Mouse (Mus musculus) mesoderm, embryonic 11.5 days (tissue): ENCODE measurements around the gene Prkcb.
A peak's percentile ranks its signal among the peaks of the same experiment; 100 is the strongest.

Experiments
- DNase-seq: peaks from one replicate; pipeline ENCODE4 v3.0.0-alpha.2; 2012; ENCODE audit warnings: low read depth, low spot score

The Prkcb gene

DNA sequence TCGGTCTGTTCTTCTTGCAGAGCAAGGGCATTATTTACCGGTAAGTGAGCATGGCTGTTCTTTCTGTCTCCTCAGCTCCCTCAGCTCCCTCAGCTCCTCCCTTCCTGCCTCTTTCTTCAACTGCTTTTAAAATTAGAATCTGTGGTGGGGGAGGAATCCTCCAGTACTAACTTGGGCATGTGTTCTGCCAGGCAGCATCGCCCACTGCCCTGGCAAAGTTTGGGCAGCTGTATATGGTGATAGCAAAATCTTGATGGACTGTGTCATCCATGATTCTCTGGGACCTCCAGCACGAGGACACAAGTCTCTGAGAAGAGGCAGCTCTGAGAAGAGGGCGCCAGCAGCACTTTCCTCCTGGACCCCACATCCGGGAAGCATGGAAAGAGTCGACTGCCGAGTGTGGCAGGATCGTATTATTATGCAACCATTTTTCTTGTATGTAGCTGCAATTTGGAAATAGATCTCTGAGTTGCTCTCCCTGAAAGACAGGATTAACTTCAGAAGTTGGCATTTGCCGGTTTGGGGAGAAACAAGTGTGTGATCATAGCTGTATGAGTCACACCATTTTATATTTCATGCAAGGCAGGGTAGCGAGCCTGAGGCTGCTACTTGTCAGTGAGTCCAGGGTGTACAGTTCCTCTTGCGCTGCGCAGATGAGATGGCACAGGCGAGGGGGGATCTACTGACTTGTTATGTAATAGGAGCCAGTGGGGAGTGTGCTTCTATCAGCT is 296.0 kb downstream of the Prkcb start:
- DNase-seq: no peak

DNA sequence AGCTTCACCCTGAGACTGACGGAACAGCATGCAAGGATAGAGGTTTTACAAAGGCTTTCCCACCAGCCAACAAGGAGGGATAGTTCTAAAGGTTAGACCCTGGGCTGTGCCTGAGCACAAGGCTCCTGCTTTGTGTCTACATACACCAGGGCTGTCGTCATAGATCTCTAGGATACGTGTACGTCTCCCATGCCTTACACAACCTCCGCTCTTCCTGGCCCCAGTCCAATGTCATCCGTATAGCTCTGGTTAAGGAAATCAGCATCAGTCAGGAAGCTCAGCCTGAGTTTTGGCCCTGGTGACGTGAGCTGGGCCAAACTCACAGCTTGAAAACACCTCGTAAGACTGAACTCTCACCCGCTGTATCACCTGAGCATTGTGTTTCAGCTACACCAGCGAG is 307.3 kb downstream of the Prkcb start:
- peak; percentile 19 for DNase-seq

DNA sequence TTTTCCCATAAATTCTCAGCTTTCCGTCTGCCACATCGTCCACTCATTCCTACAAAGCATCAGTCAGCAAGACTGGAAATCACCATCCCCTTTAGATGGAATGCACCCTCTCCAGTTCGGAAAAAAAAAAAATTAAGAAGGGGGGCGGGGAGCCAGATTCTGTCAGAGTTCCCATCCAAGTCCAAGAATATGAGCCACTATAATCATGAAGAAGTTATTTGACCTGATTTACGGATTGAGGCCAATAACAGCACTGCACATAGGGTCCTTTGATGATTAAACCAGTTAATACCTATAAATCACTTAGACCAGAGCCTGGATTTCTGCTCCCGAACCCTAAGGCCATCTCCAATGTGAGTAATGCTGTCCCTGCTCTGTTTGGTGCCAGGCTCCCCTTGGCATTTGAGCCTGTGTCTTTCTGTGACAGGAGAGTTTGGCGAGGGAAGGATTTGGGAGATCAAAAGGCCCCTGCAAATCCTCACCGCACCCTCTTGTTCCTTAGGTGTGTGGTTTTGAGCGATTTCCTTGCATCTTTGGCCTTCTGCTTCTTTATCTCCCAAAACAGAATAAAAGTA is 308.1 kb downstream of the Prkcb start:
- no peak for DNase-seq

DNA sequence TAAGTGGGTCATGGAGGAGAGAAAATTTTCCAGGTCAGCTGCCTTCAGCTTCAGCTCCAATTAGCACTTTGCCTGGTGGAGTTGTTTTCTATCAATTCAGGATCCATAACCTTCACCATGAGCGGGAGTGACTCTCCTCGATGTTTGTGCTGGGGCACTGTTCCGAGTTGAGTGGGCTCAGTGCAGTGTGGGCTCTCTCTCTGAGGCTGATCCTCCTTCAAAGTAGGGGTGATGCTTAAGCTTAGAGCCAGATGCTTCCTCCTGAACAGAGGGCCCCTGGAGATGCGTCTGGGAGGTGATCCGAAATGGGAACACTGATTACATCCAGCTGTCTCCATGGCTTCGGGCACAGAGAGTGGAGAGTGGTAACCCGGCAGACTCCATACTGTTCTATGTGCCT is 308.8 kb downstream of the Prkcb start:
- peak; percentile 20 for DNase-seq

DNA sequence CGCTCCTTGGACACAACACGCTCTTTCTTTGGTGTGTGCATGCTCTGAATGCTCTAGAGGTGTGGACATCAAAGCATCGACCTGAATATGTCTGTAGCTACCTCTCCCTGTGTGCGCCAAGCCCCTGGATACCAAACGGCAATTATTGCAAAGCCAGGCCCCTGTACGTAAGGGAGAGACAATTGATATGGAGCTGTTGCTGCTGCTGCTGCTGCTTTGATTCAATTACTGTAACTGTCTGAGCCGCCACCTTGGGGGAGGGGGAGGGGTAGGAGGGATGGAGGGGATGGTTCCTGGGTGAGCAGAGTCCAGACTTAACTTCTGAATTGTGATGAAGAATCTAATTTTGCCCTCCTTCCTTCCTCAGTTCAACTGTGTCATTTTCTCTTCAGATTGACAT is 312.3 kb downstream of the Prkcb start:
- no peak for DNase-seq

DNA sequence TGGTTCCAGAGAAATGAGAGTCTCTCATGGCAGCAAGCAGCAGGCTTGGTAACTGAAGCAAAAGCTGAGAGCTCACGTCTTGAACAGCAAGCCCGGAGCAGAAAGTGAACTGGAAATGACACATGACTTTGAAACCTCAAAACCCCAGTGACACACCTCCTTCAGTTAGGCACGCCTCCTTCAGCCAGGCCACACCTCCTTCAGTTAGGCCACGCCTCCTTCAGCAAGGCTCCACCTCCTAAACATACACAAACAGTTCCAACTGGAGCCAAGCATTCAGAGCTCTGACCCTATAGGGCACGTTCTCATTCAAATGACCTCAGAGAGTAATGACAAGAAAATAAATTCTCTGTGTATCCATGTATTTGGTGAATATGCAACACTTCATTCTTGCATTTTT is 316.5 kb downstream of the Prkcb start:
- DNase-seq: no peak

DNA sequence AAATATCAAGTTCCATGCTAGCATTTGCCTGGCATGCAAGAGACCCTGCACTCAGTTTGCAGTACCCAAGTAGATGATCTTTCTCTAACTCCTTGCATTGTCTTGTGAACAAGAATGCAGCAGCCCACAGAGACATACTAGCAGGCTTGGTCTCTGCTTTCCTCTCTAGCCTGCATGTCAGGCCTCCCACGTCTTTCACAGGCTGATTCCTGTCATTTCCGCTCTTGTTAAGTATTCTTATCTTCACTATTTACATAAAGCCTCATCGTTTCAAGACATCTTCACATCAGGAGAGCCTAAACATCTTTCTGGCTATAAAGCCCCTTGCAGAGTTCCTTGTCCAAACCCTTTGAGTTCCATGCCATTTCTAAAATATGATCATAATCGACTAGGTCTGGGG is 320.9 kb downstream of the Prkcb start:
- no peak for DNase-seq

DNA sequence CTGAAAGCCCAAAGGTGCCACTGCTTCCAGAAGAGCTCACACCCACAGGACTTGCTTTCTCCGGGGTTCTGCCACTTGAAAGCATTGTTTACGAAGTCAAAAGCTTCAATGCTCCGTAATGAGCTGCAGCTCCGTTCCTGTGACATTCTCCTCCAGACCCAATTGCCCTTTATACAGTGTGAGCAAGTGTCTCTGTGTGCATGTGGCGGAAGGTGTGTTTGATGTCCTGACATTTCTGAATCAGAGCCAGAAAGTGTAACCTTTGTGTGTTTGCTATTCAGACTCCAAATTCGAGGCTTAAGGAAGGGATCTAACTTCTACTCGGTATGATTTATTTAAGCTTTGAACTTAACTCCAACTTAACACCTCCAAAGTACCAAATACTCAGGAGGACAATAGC is 321.6 kb downstream of the Prkcb start:
- no peak for DNase-seq

DNA sequence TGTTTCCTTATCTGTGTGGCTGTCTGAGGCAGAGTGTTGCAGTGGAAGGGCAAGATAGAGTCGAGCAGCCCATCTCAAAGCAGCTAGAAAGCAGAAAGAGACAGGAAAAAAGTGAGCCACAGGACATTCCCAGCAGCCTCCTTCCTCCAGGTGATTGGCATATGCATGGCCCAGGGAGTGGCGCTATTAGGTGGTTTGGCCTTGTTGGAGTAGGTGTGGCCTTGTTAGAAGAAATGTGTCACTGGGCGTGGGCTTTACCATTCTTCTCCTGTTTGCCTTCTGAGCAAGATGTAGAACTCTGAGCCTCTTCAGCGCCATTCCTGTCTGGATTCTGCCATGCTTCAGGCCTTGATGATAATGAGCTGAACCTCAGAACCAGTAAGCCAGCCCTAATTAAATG is 325.3 kb downstream of the Prkcb start:
- DNase-seq: no peak

DNA sequence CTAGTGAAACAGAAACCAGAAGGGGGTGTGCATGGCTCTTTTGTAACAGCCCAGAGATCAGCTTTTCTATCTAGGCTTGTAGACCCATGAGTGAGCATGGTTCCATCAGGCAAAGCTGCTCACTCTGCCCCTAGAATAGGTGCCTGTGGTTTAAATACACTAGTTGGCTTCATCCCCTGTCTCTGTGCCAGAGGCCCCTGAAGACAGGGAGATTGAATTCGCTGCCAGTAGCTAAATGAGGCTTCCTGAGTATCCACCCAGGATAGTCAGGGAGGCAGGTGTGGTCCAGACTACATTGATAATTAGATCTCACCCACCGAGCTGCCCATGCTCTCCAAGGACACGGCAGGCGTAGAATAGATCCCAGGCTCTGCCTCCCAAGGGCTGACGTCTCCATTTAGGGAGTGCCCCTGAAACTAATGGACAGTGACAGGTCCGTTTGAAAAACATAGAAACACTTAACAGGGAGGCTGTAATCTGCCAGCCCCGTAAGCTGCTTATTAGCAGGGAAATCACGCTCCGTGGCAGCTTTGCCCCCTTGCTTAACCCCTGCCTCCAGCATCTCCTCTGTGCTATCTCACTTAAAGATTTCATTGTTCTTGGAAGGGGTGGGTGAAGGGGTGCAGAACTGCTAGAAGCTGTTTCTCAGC is 333.7 kb downstream of the Prkcb start:
- DNase-seq: no peak

DNA sequence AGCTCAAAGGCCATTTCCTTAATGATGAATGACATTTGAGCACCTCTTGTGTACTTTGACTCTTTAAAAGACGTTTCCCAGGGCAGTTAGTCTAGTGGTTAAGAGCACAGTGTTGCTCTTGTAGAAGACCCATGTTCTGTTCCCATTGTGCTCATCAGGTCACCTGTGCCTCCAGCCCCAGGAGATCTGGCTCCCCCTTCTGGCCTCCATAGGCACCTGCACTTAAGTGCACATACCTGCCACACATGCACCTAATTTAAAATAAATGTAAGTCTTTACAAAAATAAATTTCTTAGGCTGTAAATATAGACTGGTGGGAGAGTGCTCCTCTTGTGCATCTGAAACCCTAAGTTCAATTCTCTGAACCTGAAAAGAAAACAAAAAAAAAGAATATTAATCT is 335.2 kb downstream of the Prkcb start:
- no peak for DNase-seq

DNA sequence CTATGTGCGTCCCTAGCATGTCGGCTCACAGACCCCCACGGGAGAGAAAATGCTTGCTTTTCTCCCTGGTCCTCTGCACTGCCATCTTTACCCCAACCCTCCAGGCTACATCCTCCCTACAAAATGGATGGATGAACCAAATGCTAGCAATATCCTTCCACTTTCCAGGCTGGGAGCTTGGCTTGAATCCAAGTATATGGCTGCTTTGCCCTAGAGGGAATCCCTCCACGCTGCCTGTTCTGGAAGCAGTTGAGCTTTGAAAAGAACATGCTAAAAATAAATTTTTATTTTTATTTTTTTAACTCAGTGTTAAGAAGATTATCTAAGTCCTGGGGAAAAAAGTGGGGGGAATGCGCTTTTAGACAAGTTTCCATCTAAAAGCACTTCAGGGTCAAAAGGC is 339.5 kb downstream of the Prkcb start:
- no peak for DNase-seq

DNA sequence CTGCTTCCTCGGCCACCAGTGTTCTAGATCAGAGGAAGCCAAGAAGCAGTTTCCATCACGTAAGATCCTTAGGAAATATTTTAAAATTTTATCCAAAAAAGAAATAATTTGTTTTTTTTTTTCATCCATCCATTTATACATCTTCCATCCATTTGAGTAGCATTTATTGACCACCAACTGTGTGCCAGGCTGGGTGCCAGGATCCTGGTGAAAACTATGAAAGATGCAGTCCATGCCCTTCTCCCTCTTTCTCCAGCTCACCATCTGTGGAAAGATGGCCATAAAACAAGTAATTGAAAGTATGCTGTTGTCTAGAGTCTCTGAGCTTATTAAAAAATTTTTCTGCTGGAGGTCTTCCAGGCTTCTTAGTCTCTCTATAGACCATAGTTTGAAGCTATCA is 341.8 kb downstream of the Prkcb start:
- no peak for DNase-seq

DNA sequence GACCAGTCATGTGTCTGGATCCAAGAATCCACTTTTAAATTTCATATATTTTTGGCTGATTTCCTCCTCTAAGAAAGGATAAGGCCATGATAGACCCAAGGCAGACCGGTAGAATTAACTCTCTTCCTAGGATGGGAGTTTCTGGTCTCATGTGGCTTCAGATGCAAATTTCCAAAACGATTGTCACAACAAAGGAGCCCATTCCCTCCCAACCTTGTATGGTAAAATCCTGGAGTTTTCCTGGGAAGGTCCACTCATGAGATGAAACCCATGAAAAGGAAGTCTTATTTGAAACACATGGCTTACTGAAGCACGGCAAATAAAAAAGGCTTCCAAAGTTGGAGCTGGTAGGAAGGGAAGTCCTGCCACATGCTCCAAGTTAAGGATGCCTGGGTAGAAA is 342.6 kb downstream of the Prkcb start:
- no peak for DNase-seq

DNA sequence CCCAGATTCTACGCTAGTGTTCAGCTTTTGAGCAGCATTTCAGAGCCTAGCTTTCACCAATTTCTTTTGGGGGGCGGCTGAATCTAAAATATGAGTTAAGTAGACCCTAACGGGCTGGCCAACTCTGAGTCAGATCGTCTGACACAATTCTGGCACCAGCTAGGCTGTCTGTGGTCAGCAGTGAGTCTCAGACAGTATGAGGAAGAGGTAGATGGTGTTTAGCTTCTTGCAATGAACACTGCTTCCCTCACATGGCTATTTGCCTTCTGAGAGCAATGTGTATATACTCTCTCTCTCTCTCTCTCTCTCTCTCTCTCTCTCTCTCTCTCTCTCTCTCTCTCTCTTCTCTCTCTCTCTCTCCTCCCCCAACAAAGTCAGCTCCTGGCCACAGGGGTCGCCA is 344.4 kb downstream of the Prkcb start:
- DNase-seq: no peak

DNA sequence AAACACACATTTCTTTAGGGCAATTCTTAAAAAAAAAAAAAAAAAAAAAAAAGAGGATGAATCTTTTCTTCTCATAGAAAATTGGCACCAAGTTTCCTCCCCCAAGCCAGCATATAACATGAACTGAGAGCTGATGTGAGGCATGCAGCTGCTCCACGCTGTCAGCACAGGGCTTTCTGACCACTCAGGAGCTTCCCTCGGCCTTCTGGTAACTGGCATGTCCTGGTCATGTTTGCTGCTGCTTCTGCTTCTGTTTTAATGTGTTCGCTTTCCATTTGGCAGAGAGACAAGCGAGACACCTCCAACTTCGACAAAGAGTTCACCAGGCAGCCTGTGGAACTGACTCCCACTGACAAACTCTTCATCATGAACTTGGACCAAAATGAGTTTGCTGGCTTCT is 344.9 kb downstream of the Prkcb start:
- DNase-seq: no peak

DNA sequence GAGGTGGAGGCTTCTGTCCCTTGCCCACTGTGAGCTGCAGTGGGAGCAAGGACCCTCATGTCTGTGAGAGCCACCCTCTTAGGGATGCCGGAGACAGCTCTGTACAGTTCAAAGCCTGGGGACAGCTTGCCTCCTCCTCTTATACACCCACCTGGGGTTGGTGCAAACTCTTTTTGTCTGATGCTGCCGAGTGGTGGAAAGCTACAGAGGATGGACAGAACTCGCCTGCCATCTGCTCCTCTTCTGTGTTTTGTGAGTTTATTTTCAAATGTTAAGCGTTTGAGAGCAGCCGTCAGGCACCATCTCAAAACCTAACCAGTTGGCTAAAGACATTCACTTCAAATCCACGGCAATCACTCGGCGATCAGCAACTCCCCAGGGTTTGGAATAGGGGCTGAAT is 355.1 kb downstream of the Prkcb start:
- no peak for DNase-seq

DNA sequence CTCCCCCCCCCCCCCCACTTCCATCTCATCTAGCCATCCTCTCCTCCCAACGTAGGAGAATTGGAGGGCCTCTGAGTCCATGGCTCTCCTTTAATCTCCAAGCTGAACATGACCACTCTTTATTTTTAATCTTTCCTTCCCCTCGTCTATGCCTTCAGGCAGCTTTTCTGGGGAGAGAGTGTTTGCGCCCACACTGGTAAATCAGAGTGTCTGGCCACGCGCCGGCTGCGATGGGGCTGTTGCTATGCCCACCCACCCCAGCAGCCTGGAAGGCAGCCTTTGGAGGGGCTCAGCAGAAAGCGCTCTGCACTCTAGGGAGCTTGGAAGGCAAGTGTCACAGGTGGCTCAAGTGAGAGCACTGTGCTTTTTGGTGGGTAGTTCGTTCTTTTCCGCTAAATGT is 360.8 kb downstream of the Prkcb start:
- no peak for DNase-seq

DNA sequence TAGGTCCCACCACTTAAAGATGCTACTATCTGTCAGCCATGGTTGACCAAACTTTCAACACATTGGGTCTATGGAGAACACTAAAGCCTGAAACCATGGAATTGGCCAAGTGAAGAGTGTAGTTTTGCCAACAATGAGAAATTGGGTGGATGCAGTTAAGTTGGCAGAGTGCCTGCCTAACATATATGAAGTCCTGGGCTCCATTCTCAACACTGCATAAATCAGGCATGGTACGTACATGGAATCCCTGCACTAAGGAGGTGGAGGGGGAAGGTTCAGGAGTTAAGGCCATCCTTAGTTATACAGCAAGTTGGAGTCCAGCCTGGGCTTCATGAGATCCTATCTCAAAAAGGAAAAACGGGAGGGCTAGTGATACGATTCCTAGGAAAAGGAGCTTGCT is 364.0 kb downstream of the Prkcb start:
- no peak for DNase-seq

DNA sequence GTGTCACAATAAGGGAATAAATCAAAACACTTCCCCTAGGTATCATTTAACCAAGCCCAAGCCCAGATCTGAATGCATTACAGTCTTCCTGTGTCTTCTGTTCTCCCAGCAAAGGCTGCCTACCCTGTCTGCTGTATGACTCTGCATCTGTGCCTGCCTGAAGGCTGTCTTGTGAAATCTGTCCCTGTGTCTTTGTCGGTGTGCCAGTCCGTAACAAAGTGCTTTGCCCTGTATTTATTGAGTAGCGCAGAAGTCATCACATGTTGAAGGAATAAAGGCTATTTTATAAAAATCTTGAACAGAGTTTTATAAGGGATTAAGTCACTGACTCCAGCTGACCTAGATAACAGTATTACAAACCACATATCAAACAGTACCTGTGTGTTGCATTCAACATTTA is 368.1 kb downstream of the Prkcb start:
- no peak for DNase-seq

DNA sequence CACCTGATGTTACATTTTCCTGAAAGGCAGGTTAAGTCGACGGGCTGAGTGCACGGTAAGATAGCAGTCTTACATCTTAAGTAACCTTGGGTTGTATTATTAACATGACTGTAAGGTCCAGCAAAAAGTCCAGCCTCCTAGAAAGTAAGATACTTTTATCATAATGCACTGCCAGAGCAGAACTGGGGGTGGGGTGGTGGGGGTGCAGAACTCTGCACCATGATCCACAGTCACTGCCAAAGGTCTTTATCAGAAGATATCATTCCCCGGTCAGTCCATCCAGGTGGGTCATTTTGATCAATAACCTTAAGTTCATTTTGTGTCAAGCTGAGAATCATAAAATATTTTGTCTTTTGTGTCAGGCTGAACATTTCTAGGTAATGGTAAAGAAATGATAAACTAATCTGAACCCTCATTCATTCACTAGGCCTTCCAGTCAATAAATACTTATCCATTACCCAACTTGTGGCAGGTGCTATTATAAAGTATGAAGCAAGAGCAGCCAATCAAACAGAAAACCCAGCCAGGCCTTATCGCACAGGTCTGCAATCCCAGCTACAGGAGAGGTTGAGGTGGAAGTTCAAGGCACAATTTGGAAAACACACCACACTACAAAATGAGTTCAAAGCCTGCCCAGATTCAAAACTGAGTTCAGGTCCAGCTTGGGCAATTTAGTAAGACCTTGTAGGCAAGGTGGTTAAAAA is 369.0 kb downstream of the Prkcb start:
- no peak for DNase-seq

DNA sequence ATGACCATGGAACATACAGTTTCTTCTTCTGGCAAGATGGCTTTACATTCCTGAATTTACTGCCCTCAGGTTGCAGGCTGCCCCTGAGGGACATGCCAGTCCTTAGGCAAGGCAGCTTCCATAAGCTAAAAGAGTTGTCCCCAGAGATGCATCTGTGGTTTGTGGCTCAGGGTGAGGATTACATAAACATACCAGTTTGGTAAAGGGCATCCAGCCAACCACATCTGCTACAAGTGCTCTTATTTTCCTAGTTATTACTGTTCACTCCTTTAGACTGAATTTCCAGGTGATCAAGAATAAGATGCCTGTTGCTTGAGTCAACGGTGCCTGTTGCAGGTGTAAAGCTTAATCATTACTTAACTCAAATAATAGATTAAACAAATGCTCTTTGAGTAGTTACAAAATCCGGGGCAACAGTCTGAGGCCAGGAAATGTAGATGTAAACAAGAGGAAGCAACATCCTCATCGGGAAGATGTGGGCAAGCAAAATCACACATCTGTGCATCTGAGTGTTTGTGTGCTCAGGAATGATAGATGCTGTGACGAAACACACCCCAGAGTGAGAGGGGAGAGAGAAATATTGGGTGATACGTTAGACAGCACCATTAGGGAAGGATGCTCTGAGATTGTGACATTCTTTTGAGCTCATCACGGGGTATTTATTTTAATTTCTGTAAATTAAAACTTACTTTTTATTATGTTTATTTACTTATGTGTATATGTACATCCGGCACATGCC is 376.9 kb downstream of the Prkcb start:
- no peak for DNase-seq
